Mouse (Mus musculus): ENCODE measurements around the gene Nek11.

DNA sequence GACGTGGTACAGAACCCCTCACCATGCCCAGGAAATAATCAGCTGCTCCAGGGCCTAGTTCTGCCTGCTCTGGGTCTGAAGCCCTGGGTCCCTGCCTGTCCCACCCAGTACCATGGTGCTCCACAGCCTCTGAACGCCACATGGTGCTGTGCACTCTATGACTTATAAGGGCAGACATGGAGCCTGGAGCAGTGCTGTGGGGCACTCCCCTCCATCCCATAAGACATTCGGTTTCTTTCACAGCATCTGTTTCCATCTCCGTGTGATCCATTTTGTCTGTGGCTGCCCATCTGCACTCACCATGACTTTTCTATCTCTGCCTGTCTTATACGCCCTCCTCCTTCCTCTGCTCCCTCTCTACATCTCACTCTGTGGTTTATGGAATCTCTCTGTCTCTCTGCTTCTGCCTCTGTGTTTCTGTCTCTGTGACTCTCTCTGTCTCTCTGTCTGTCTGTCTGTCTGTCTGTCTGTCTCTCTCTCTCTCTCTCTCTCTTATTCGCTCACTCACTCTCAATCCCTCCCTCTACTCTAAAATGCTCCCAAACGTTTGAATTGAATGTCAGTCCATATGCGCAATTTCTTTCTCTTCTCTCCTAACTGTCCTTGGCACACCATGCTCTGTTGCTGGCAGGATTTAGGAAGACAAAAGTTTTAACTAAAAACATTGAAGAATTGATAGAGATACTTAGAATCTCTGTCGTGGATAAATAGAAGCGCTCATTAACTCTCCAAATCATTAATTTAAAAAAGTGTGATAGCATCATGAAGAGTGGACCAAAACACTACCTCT, 46.9 kb downstream of the Nek11 start:
- TF ChIP-seq CTCF (IDR thresholded peaks at IDR 0.05; ENCODE audit: borderline replicate concordance, insufficient read depth, low read depth, low read length) (no peak), POLR2A (IDR thresholded peaks at IDR 0.05; ENCODE audit: borderline replicate concordance, insufficient read depth, low read length) (no peak)

All from cerebellum, adult 2 months (tissue).